Mouse (Mus musculus): ENCODE measurements at regions not wholly inside any gene's neighbourhood (a gene's known extent, or its start where the extent isn't known, plus 50 kb on each side); places are given as distances from the start of the nearest gene placed in this dataset.

- dilution Hi-C loops (cut with MboI; ENCODE audit: extremely low pct_ligation_motif_present, extremely low pct_unique_long_range_greater_than_20kb, low sequenced_read_pairs) (no loop called here), in situ Hi-C loops (cut with MboI; ENCODE audit: low pct_ligation_motif_present, low pct_unique_long_range_greater_than_20kb, low sequenced_read_pairs) (no loop called here)
- Histone ChIP-seq H3K27me3 (replicated peaks) (no peaks in the 10 kb centered on the region), H3K9ac (ENCODE audit: insufficient read depth, low read depth) (no peak overlapping the region), H3K4me3 (replicated peaks in 1 of 3; ENCODE audit: low read depth in 2 of 3, low read length in 2 of 3, poor library complexity in 1 of 3) (no peak overlapping the region), H3K27ac (ENCODE audit: insufficient read depth, low read depth) (no peak overlapping the region), H3K4me1 (ENCODE audit: control insufficient read depth in 1 of 2, insufficient read depth in 2 of 2) (no peaks in the 10 kb centered on the region), H3K36me3 (replicated peaks in 1 of 2; ENCODE audit: control insufficient read depth in 1 of 2, insufficient read depth in 1 of 2, low read length in 1 of 2) (no peaks in the 10 kb centered on the region), H3K9me3 (replicated peaks; ENCODE audit: low read length) (peaks cover 89% of the 10 kb centered on the region), H3K79me2 (replicated peaks; ENCODE audit: control insufficient read depth, extremely low read depth, insufficient read depth, poor library complexity, severe bottlenecking) (no peaks in the 10 kb centered on the region), H3K4me2 (ENCODE audit: insufficient read depth, low read depth, poor library complexity, severe bottlenecking) (no peak overlapping the region)
- TF ChIP-seq NRF1 (IDR thresholded peaks at IDR 0.05; ENCODE audit: low read depth, low read length) = no peak
- TF ChIP-seq RAD21 (IDR thresholded peaks at IDR 0.05; ENCODE audit: low read depth, low read length) = no peak
- no peak for TF ChIP-seq GABPA (IDR thresholded peaks at IDR 0.05; ENCODE audit: insufficient replicate concordance, low read depth, low read length)
- no peak for TF ChIP-seq NELFE (IDR thresholded peaks at IDR 0.05; ENCODE audit: low read depth, low read length)
- no peak for TF ChIP-seq ZC3H11A (IDR thresholded peaks at IDR 0.05; ENCODE audit: low read depth, low read length)
- TF ChIP-seq KAT2A (IDR thresholded peaks at IDR 0.05; ENCODE audit: insufficient replicate concordance, low read length) = no peak
- no peak for TF ChIP-seq BHLHE40 (IDR thresholded peaks at IDR 0.05; ENCODE audit: low read depth, low read length)
- TF ChIP-seq UBTF (IDR thresholded peaks at IDR 0.05; ENCODE audit: low read depth, low read length) = no peak
- TF ChIP-seq TBP (conservative IDR thresholded peaks at IDR 0.05; ENCODE audit: low read depth, low read length) = no peak
- DNase-seq (ENCODE audit: extremely low read depth) = no peak
Observed at GRCm38 (mm10) chr4:142465226-142465625, 226.0 kb upstream of the Kazn start.

GRCm38 (mm10) chr4:142464066-142464465, 224.9 kb upstream of the Kazn start:
- no peaks in the 10 kb centered on the region for H3K36me3 ChIP-seq (replicated peaks in 1 of 2; ENCODE audit: control insufficient read depth in 1 of 2, insufficient read depth in 1 of 2, low read length in 1 of 2)
- H3K9me3 ChIP-seq (replicated peaks; ENCODE audit: low read length) = peaks cover 83% of the 10 kb centered on the region
- no peak overlapping the region for H3K27ac ChIP-seq (ENCODE audit: insufficient read depth, low read depth)
- DNase-seq (ENCODE audit: extremely low read depth) = no peak
- H3K9ac ChIP-seq (ENCODE audit: insufficient read depth, low read depth) = no peak overlapping the region
- TF ChIP-seq CTCF (conservative IDR thresholded peaks at IDR 0.05 in 1 of 2, IDR thresholded peaks at IDR 0.05 in 1 of 2; ENCODE audit: low read depth in 2 of 2, low read length in 2 of 2) = no peak
- TF ChIP-seq MAX (IDR thresholded peaks at IDR 0.05; ENCODE audit: low read length) = no peak
- dilution Hi-C loops (cut with MboI; ENCODE audit: extremely low pct_ligation_motif_present, extremely low pct_unique_long_range_greater_than_20kb, low sequenced_read_pairs) = no loop called here
- H3K4me1 ChIP-seq (ENCODE audit: control insufficient read depth in 1 of 2, insufficient read depth in 2 of 2) = no peaks in the 10 kb centered on the region
- no peak overlapping the region for H3K4me2 ChIP-seq (ENCODE audit: insufficient read depth, low read depth, poor library complexity, severe bottlenecking)
- H3K79me2 ChIP-seq (replicated peaks; ENCODE audit: control insufficient read depth, extremely low read depth, insufficient read depth, poor library complexity, severe bottlenecking) = no peaks in the 10 kb centered on the region
- in situ Hi-C loops (cut with MboI; ENCODE audit: low pct_ligation_motif_present, low pct_unique_long_range_greater_than_20kb, low sequenced_read_pairs) = no loop called here
- no peaks in the 10 kb centered on the region for H3K27me3 ChIP-seq (replicated peaks)
- no peak overlapping the region for H3K4me3 ChIP-seq (replicated peaks in 1 of 3; ENCODE audit: low read depth in 2 of 3, low read length in 2 of 3, poor library complexity in 1 of 3)

- TF ChIP-seq MXI1 (IDR thresholded peaks at IDR 0.05; ENCODE audit: low read depth, low read length) (no peak), NRF1 (IDR thresholded peaks at IDR 0.05; ENCODE audit: low read depth, low read length) (no peak), ZMIZ1 (IDR thresholded peaks at IDR 0.05; ENCODE audit: low read depth, low read length) (no peak), USF1 (IDR thresholded peaks at IDR 0.05; ENCODE audit: low read depth, low read length) (no peak), RAD21 (IDR thresholded peaks at IDR 0.05; ENCODE audit: low read depth, low read length) (no peak), POLR2A (IDR thresholded peaks at IDR 0.05; ENCODE audit: low read depth, low read length) (no peak), MAFK (IDR thresholded peaks at IDR 0.05; ENCODE audit: insufficient replicate concordance, low read length) (no peak), ZC3H11A (IDR thresholded peaks at IDR 0.05; ENCODE audit: low read depth, low read length) (no peak), IRF4 (IDR thresholded peaks at IDR 0.05; ENCODE audit: low read depth, low read length) (no peak), NELFE (IDR thresholded peaks at IDR 0.05; ENCODE audit: low read depth, low read length) (no peak), MYC (IDR thresholded peaks at IDR 0.05; ENCODE audit: low read depth, low read length) (no peak), BHLHE40 (IDR thresholded peaks at IDR 0.05; ENCODE audit: low read depth, low read length) (no peak), MEF2A (IDR thresholded peaks at IDR 0.05; ENCODE audit: borderline replicate concordance, low read depth, low read length) (no peak), ZKSCAN1 (IDR thresholded peaks at IDR 0.05; ENCODE audit: borderline replicate concordance, low read depth, low read length) (no peak), E2F4 (IDR thresholded peaks at IDR 0.05; ENCODE audit: insufficient replicate concordance, low read depth, low read length) (no peak), MAZ (IDR thresholded peaks at IDR 0.05; ENCODE audit: low read depth, low read length) (no peak), TCF12 (IDR thresholded peaks at IDR 0.05; ENCODE audit: low read depth, low read length) (no peak), USF2 (conservative IDR thresholded peaks at IDR 0.05; ENCODE audit: low read depth, low read length) (no peak), RCOR1 (conservative IDR thresholded peaks at IDR 0.05; ENCODE audit: low read depth, low read length) (no peak)
- no peaks in the 10 kb centered on the region for H3K4me1 ChIP-seq (ENCODE audit: control insufficient read depth in 1 of 2, insufficient read depth in 2 of 2)
- H3K4me2 ChIP-seq (ENCODE audit: insufficient read depth, low read depth, poor library complexity, severe bottlenecking) = no peak overlapping the region
- no peaks in the 10 kb centered on the region for H3K79me2 ChIP-seq (replicated peaks; ENCODE audit: control insufficient read depth, extremely low read depth, insufficient read depth, poor library complexity, severe bottlenecking)
- no peak overlapping the region for H3K9ac ChIP-seq (ENCODE audit: insufficient read depth, low read depth)
- H3K27ac ChIP-seq (ENCODE audit: insufficient read depth, low read depth) = no peak overlapping the region
- H3K9me3 ChIP-seq (replicated peaks; ENCODE audit: low read length) = peaks cover 88% of the 10 kb centered on the region
- no peaks in the 10 kb centered on the region for H3K36me3 ChIP-seq (replicated peaks in 1 of 2; ENCODE audit: control insufficient read depth in 1 of 2, insufficient read depth in 1 of 2, low read length in 1 of 2)
- in situ Hi-C loops (cut with MboI; ENCODE audit: low pct_ligation_motif_present, low pct_unique_long_range_greater_than_20kb, low sequenced_read_pairs) = no loop called here
- dilution Hi-C loops (cut with MboI; ENCODE audit: extremely low pct_ligation_motif_present, extremely low pct_unique_long_range_greater_than_20kb, low sequenced_read_pairs) = no loop called here
- no peak overlapping the region for H3K4me3 ChIP-seq (replicated peaks in 1 of 3; ENCODE audit: low read depth in 2 of 3, low read length in 2 of 3, poor library complexity in 1 of 3)
- H3K27me3 ChIP-seq (replicated peaks) = no peaks in the 10 kb centered on the region
- DNase-seq (ENCODE audit: extremely low read depth) = no peak
Observed at GRCm38 (mm10) chr4:142460468-142461086, 221.4 kb upstream of the Kazn start.

Data from CH12.LX (cell line).